Mouse (Mus musculus) brown adipose tissue, adult 24 weeks (tissue): Measurements from ENCODE around the gene Nek1. TPM values are rescaled to one million over a fixed set of nuclear protein-coding genes. Genes with fewer than 3 reads are reported as not detected.
"Not testable (repeated sequence)": the region's sequence is repeated elsewhere in the genome, so short reads cannot be mapped to it uniquely, and the experiment has no call there.

Experiments
- H3K27ac ChIP-seq: fragments of 200-500 bp; replicated peaks from 2 replicates; pipeline ENCODE4 v1.5.1; 2012; ENCODE audit warnings: low read depth, mild to moderate bottlenecking, low read length
- H3K4me1 ChIP-seq: fragments of 200-500 bp; 2 replicates; pipeline ENCODE4 v1.6.1; 2012; ENCODE audit warnings: low read length, mixed read lengths; ENCODE audit not compliant: control insufficient read depth, insufficient read depth, insufficient read length
- H3K4me3 ChIP-seq: fragments of 200-500 bp; 2 replicates; pipeline ENCODE4 v1.5.1; 2012; ENCODE audit warnings: low read depth, mild to moderate bottlenecking, low read length, moderate library complexity; ENCODE audit not compliant: insufficient read depth
- polyA plus RNA-seq: library from polyadenylated mRNA; stranded (reverse); fragments of >200 nt; gene quantifications from 2 replicates; pipeline ENCODE4 v1.2.4, GENCODE M21; 2012; ENCODE audit not compliant: missing spikeins, insufficient read depth, insufficient read length

Nek1 gene
- polyA plus RNA-seq, 1 experiment: 6.2 TPM

- H3K27ac ChIP-seq: no peak overlapping the region
- no peak overlapping the region for H3K4me3 ChIP-seq
Observed at GRCm38 (mm10) chr8:60974837-60975236, 18.2 kb upstream of the Nek1 start.

GRCm38 (mm10) chr8:60976818-60977217, 16.2 kb upstream of the Nek1 start:
- Histone ChIP-seq H3K4me1 (peaks cover 5% of the 10 kb centered on the region; the same call in 1 of the 2 replicates), H3K27ac (no peak overlapping the region), H3K4me3 (no peak overlapping the region)

More at GRCm38 (mm10) chr8:60974837-60975236, 18.2 kb upstream of the Nek1 start:
- H3K4me1 ChIP-seq: peaks cover 7% of the 10 kb centered on the region

GRCm38 (mm10) chr8:60978496-60978895, 14.5 kb upstream of the Nek1 start:
- Histone ChIP-seq H3K27ac (no peak overlapping the region), H3K4me3 (no peak overlapping the region), H3K4me1 (no peaks in the 10 kb centered on the region)

GRCm38 (mm10) chr8:60981388-60981787, 11.6 kb upstream of the Nek1 start:
- H3K27ac ChIP-seq: no peak overlapping the region
- H3K4me3 ChIP-seq: no peak overlapping the region
- no peaks in the 10 kb centered on the region for H3K4me1 ChIP-seq

- Histone ChIP-seq H3K4me3 (peak within 1 kb of the TSS; percentile 91), H3K27ac (peak within 1 kb of the TSS; percentile 41; the same call in 1 of the 2 replicates), H3K4me1 (no peaks in the 10 kb centered on the region)
Observed at GRCm38 (mm10) chr8:60982701-60983687, 10.0 kb upstream of the Nek1 start, which contains the start of gene Clcn3. Gene Clcn3, minus strand, starts transcription at chr8:60983300.

GRCm38 (mm10) chr8:60983688-60984079, 9.3 kb upstream of the Nek1 start:
- peak overlapping the region; percentile 91 for H3K4me3 ChIP-seq
- no peaks in the 10 kb centered on the region for H3K4me1 ChIP-seq
- H3K27ac ChIP-seq: no peak overlapping the region

- not testable (repeated sequence) for H3K4me1 ChIP-seq, H3K4me3 ChIP-seq, H3K27ac ChIP-seq
Observed at GRCm38 (mm10) chr8:60984260-60985010, 8.6 kb upstream of the Nek1 start.

GRCm38 (mm10) chr8:60992561-60992909, 460 bp upstream of the Nek1 start:
- Histone ChIP-seq H3K4me3 (peak overlapping the region; percentile 82), H3K4me1 (no peaks in the 10 kb centered on the region), H3K27ac (peak overlapping the region; percentile 75)

GRCm38 (mm10) chr8:60993639-60993986, 618 bp downstream of the Nek1 start:
- Histone ChIP-seq H3K4me3 (peak overlapping the region; percentile 90), H3K4me1 (no peaks in the 10 kb centered on the region), H3K27ac (no peak overlapping the region)

- Histone ChIP-seq H3K4me3 (no peak overlapping the region), H3K27ac (no peak overlapping the region), H3K4me1 (no peaks in the 10 kb centered on the region)
Observed at GRCm38 (mm10) chr8:60996468-60996867, 3.5 kb downstream of the Nek1 start.

- H3K4me1 ChIP-seq: no peaks in the 10 kb centered on the region
- no peak overlapping the region for H3K27ac ChIP-seq
- no peak overlapping the region for H3K4me3 ChIP-seq
Observed at GRCm38 (mm10) chr8:61041951-61042350, 49.0 kb downstream of the Nek1 start.

- Histone ChIP-seq H3K4me1 (no peaks in the 10 kb centered on the region), H3K4me3 (no peak overlapping the region), H3K27ac (no peak overlapping the region)
Observed at GRCm38 (mm10) chr8:61043874-61044273, 50.9 kb downstream of the Nek1 start.

- Histone ChIP-seq H3K4me1 (no peaks in the 10 kb centered on the region), H3K27ac (no peak overlapping the region), H3K4me3 (no peak overlapping the region)
Observed at GRCm38 (mm10) chr8:61046816-61047215, 53.8 kb downstream of the Nek1 start.

- H3K4me3 ChIP-seq: no peak overlapping the region
- no peaks in the 10 kb centered on the region for H3K4me1 ChIP-seq
- no peak overlapping the region for H3K27ac ChIP-seq
Observed at GRCm38 (mm10) chr8:61053017-61053416, 60.0 kb downstream of the Nek1 start.

- no peak overlapping the region for H3K27ac ChIP-seq
- H3K4me3 ChIP-seq: no peak overlapping the region
- H3K4me1 ChIP-seq: no peaks in the 10 kb centered on the region
Observed at GRCm38 (mm10) chr8:61054313-61054712, 61.3 kb downstream of the Nek1 start.
